Mouse (Mus musculus) forebrain, embryonic 15.5 days (tissue): ENCODE results near the gene Casp8. TPM values are rescaled to one million over a fixed set of nuclear protein-coding genes. Genes with fewer than 3 reads are reported as not detected.
"Not testable (repeated sequence)": the region's sequence is repeated elsewhere in the genome, so short reads cannot be mapped to it uniquely, and the experiment has no call there.

Source experiments
- ATAC-seq: fragments of 200-750 bp; cut with Nextera tagmentation; replicated peaks from 2 replicates; pipeline ENCODE4 v1.8.0; 2017; ENCODE audit warnings: mild to moderate bottlenecking, moderate TSS enrichment, moderate library complexity
- H3K27ac ChIP-seq: fragments of 300-500 bp; sonication (generic); replicated peaks from 2 replicates; pipeline ENCODE4 v1.5.1; 2015; ENCODE audit warnings: mild to moderate bottlenecking, inconsistent platforms
- H3K27me3 ChIP-seq: fragments of 300-500 bp; sonication (generic); 2 replicates; pipeline ENCODE4 v1.6.1; 2015; ENCODE audit warnings: inconsistent platforms
- H3K36me3 ChIP-seq: fragments of 300-500 bp; sonication (generic); 2 replicates; pipeline ENCODE4 v1.6.1; 2015; ENCODE audit warnings: mild to moderate bottlenecking, inconsistent platforms
- H3K4me1 ChIP-seq: fragments of 300-500 bp; sonication (generic); 2 replicates; pipeline ENCODE4 v1.6.1; 2015; ENCODE audit warnings: inconsistent platforms
- H3K4me2 ChIP-seq: fragments of 300-500 bp; sonication (generic); replicated peaks from 2 replicates; pipeline ENCODE4 v1.6.1; 2015; ENCODE audit warnings: mild to moderate bottlenecking, inconsistent platforms
- H3K4me3 ChIP-seq: fragments of 300-500 bp; sonication (generic); 2 replicates; pipeline ENCODE4 v1.5.1; 2015; ENCODE audit warnings: mild to moderate bottlenecking, inconsistent platforms
- H3K9ac ChIP-seq: fragments of 300-500 bp; sonication (generic); replicated peaks from 2 replicates; pipeline ENCODE4 v1.6.1; 2015; ENCODE audit warnings: mild to moderate bottlenecking, inconsistent platforms
- H3K9me3 ChIP-seq: fragments of 300-500 bp; sonication (generic); 2 replicates; pipeline ENCODE4 v1.6.1; 2016; ENCODE audit warnings: inconsistent platforms
- WGBS: fragments of 180-500 bp; shearing (Covaris S2); methylation state at CpG from one replicate; pipeline ENCODE4 v1.1.7; 2015; ENCODE audit warnings: mixed read lengths; 5-methylcytosine and 5-hydroxymethylcytosine counted together
- polyA plus RNA-seq: library from polyadenylated mRNA; unstranded; fragments of >200 nt; fragmentation: Nextera tagmentation; extraction: Ambion mirVana; gene quantifications from 2 replicates; pipeline ENCODE4 v1.2.1, GENCODE M21; 2015

The Casp8 gene
- 4.6 and 5.6 TPM in 2 replicates for polyA plus RNA-seq

DNA sequence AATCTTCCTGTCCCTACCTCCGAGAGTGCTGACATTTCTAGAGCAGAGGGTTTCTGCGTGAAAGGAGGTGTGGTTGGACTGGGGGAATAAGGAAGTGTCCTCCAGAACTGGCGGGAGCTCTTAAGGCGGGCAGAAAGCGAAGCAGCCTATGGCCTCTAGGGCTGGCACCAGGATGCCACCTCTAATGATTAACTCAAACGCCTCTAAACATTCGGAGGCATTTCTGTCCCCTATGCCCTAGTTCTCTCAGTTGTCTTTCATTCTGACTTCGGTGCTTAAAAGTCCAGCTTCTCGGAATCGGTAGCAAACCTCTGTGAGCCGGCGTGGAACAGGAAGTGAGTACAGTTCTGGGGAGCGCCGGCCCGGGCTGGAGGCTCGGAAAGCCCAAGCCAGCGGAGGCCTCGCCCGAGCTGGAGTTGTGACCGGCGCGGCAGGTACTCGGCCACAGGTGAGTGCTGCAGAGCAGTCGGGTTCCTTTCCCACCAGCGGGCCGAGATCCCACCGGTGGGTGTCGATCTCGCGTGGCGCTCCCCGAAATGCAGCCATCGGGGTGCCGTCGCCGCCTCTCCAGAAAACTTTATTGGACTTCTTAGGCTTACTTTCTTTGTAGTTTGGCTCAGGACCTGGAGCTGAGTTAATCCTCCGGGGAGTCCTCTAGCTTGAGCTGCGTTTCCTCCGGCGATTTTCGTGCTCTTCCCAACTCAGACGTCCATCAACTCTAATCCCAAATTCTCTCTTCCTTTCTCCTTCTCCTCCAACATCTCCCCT, at the start of gene Casp8:
Casp8 (plus strand) TSS at position 84 of the 768 bp plus-strand sequence.
- Histone ChIP-seq H3K27me3 (no peaks in the 10 kb centered on the region), H3K9me3 (no peaks in the 10 kb centered on the region), H3K4me2 (peak within 1 kb of the TSS; percentile 73), H3K4me3 (peak within 1 kb of the TSS; percentile 44), H3K27ac (no peak within 1 kb of the TSS), H3K36me3 (no peaks in the 10 kb centered on the region), H3K9ac (peak within 1 kb of the TSS; percentile 32), H3K4me1 (peaks cover 8% of the 10 kb centered on the region)
- WGBS: under 1% methylated on average over 42 of the region's 42 CpGs
- ATAC-seq: no peak

DNA sequence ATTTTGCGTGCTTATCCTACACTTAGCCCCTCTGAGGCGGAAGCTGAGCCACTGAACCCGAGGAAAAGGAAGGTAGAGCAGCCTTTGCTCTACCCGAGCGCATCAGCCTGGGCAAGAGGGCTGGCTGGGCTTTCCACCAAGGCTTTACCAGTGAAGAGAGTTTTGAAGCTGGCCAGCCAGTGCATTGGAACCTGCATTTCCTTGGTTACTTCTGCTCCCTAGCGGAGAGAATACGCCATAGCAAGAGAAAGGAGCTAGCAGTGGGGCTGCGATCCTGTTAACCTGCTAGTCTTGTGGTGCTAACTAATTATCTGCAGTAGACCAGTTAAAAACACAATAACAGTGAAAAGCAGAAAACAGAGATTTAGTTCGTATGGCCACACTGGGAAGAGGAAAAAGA, 48.3 kb upstream of the Casp8 start:
- Histone ChIP-seq H3K9me3 (no peaks in the 10 kb centered on the region), H3K9ac (no peak overlapping the region), H3K27me3 (no peaks in the 10 kb centered on the region), H3K36me3 (peaks cover 8% of the 10 kb centered on the region; the same call in 1 of the 2 replicates), H3K4me3 (no peak overlapping the region), H3K4me1 (no peaks in the 10 kb centered on the region), H3K27ac (no peak overlapping the region), H3K4me2 (no peak overlapping the region)
- ATAC-seq: no peak
- WGBS: 70% methylated on average over 9 of the region's 9 CpGs

DNA sequence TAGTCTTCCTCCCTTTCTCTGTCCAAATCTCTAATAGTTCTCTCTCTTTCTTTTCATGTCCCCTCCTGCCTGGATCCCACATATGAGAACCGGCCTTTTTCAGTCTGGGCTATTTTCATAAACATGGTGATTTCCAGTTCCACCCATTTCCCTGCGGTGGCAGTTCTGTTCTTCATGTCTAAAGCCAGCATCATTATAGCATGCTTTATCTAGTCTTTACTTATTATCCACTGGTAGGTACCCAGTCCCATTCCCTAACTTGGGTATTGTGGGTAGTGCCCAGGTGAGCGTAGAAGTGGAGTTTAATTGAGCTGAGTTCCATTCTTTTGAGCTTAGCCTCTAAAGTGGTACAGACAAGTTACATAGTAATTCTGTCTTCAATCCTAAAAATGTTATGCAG, 35.7 kb upstream of the Casp8 start:
- Histone ChIP-seq H3K9ac (no peak overlapping the region), H3K27me3 (no peaks in the 10 kb centered on the region), H3K4me3 (no peak overlapping the region), H3K27ac (no peak overlapping the region), H3K4me1 (no peaks in the 10 kb centered on the region), H3K36me3 (0 out of 2 replicates have a peak, but pooled peaks cover 3% of the 10 kb centered on the region), H3K4me2 (no peak overlapping the region), H3K9me3 (no peaks in the 10 kb centered on the region)
- WGBS: 96% methylated on average over 3 of the region's 3 CpGs
- no peak for ATAC-seq

DNA sequence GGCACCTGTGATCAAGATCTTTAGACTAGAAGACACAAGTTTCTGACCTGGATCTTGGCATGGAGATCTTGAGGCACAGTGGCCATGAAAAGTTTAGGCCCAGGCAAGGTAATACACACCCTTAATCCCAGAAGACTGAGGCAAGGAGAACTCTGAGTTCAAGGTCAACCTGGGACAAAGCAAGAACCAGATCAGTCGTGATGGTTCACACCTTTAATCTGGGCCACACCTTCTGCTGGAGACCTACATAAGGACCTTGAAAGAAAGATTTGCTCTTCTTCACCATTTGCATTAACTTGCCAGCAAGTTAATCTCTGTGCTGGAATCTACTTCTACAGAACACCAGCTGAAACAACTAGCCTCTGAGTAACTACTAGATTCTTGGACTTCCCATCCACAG, 34.6 kb upstream of the Casp8 start:
- no peak for ATAC-seq
- 88% methylated on average over 1 of the region's 1 CpGs for WGBS
- no peak overlapping the region for H3K4me3 ChIP-seq
- H3K27ac ChIP-seq: no peak overlapping the region
- no peaks in the 10 kb centered on the region for H3K36me3 ChIP-seq
- H3K4me2 ChIP-seq: no peak overlapping the region
- no peaks in the 10 kb centered on the region for H3K9me3 ChIP-seq
- no peaks in the 10 kb centered on the region for H3K4me1 ChIP-seq
- H3K27me3 ChIP-seq: no peaks in the 10 kb centered on the region
- H3K9ac ChIP-seq: no peak overlapping the region

DNA sequence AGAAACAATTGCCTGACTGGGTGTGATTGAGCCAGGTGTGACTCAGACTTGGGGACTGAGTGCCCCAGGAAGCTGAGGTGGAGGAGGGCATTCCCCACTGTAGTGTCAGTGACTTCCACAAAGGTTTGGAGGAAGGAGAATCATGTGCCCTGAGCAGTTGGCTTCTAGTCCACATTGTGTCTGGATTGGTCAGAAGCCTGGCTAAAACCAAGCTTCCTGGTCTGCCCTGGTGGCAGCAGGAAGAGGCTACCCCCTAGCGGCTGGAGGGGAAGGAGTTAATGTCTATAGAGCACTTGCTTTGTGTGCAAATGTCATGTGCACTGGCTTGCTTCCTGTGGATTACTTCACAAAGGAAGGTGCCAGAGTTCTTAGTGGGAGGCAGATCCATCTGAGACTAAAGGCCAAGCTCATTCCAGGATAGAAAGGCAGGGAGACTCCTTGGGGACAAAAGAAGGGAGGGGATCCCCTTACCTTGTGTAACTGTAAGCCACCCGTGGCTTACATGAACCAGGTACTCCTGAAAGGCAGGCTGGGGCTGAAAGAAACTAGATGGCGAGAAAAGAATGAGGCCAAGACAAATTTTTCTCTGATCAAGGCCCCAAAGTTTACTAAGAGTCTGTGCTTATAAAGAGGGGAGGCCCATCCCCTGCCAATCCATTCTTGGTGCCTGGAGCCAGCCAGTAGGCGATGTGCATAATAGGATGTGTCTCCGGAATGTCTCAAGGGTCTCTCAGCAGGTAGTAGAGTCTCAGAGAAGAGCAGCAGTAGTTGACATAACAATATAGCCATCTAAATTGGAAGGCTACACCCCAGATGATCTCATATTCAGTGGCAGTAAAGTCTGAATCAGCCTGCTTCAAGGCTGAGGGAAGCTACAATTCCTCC, 33.5 kb upstream of the Casp8 start:
- not testable (repeated sequence) for H3K4me1 ChIP-seq, H3K27me3 ChIP-seq, H3K27ac ChIP-seq, ATAC-seq, H3K9ac ChIP-seq, H3K9me3 ChIP-seq, H3K4me2 ChIP-seq, H3K36me3 ChIP-seq, H3K4me3 ChIP-seq
- WGBS: 55% methylated on average over 5 of the region's 5 CpGs

DNA sequence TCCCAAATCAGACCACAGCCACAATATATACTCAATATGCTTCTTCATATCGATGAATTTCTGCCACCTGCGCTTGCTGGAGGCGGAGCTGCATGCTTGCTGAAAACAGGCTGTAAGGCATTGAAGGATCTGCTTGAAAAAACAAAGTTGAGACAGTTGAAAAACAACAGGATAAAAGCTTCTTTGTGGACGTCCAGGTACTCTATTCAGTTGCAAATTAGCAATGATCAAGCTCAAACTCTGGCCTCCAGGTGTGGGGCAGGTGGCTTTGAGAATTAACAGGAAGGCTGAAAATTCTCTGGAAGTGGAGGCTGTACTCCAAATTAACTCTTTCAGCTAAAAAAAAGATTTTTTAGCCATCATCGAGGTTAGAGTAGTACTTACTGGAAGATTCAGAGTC, 32.6 kb upstream of the Casp8 start:
- H3K9me3 ChIP-seq: no peaks in the 10 kb centered on the region
- H3K27me3 ChIP-seq: no peaks in the 10 kb centered on the region
- H3K27ac ChIP-seq: no peak overlapping the region
- H3K9ac ChIP-seq: no peak overlapping the region
- no peaks in the 10 kb centered on the region for H3K4me1 ChIP-seq
- no peak overlapping the region for H3K4me3 ChIP-seq
- WGBS: 71% methylated on average over 5 of the region's 5 CpGs
- no peak for ATAC-seq
- H3K36me3 ChIP-seq: no peaks in the 10 kb centered on the region
- H3K4me2 ChIP-seq: no peak overlapping the region

DNA sequence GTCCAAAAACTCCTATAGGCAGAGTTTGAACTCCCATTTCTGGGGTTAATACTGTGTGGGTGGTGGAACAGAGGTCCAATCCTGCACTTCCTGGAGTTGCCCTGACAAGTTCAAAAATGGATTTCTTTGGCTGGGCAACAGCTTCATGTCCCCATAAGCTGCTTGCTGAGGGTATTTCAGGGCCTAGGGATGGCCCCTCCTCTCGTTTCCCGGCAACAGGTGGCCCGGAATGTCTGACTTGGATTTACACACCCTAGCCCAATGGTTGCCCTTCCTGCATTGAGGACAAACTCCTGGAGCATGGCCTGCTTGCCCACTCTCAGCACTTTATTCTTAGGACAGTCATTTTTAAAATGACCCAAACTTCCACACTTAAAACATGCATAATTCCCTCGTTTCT, 28.7 kb upstream of the Casp8 start:
- not testable (repeated sequence) for H3K4me2 ChIP-seq, H3K36me3 ChIP-seq, H3K4me1 ChIP-seq, H3K27me3 ChIP-seq, H3K27ac ChIP-seq, H3K9ac ChIP-seq, H3K4me3 ChIP-seq, ATAC-seq, H3K9me3 ChIP-seq
- WGBS: 84% methylated on average over 4 of the region's 4 CpGs

DNA sequence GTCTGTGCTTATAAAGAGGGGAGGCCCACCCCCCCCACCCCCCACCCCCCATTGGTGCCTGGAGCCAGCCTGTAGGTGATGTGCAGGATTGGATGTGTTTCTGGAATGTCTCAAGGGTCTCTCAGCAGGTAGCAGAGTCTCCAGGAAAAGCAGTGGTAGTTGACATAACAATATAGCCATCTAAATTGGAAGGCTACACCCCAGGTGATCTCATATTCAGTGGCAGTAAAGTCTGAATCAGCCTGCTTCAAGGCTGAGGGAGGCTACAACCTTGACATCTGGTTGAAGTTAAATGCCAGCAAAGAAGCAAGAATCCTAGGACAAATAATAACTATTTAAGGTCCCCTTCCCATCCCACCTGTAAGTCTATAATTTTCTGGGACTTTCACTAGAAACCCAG, 26.0 kb upstream of the Casp8 start:
- Histone ChIP-seq H3K9me3 (no peaks in the 10 kb centered on the region), H3K27me3 (no peaks in the 10 kb centered on the region), H3K4me1 (no peaks in the 10 kb centered on the region), H3K4me2 (no peak overlapping the region), H3K36me3 (no peaks in the 10 kb centered on the region), H3K9ac (no peak overlapping the region), H3K4me3 (no peak overlapping the region), H3K27ac (no peak overlapping the region)
- no peak for ATAC-seq

DNA sequence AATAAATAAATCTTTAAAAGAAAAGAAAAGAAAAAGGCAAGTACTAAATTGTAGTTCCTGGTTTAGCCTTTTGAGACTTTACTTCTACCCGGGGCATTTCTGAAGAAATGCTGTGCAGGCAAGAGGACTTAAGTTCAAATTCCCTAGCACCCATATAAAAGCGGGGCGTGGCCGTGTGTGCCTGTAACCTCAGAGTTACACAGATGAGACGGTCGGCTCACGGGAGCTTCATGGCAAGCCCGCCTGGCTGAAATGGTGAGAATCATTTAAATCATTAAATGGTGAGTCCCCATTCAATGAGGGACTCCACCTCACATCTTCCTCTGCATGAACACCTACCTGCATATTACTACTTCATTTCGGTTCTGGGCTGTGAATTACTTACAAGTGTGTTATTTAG, 25.5 kb upstream of the Casp8 start:
- WGBS: 60% methylated on average over 9 of the region's 9 CpGs
- H3K4me1 ChIP-seq: no peaks in the 10 kb centered on the region
- H3K27ac ChIP-seq: no peak overlapping the region
- no peak for ATAC-seq
- H3K36me3 ChIP-seq: no peaks in the 10 kb centered on the region
- H3K4me2 ChIP-seq: no peak overlapping the region
- no peaks in the 10 kb centered on the region for H3K27me3 ChIP-seq
- H3K4me3 ChIP-seq: no peak overlapping the region
- no peak overlapping the region for H3K9ac ChIP-seq
- H3K9me3 ChIP-seq: no peaks in the 10 kb centered on the region

DNA sequence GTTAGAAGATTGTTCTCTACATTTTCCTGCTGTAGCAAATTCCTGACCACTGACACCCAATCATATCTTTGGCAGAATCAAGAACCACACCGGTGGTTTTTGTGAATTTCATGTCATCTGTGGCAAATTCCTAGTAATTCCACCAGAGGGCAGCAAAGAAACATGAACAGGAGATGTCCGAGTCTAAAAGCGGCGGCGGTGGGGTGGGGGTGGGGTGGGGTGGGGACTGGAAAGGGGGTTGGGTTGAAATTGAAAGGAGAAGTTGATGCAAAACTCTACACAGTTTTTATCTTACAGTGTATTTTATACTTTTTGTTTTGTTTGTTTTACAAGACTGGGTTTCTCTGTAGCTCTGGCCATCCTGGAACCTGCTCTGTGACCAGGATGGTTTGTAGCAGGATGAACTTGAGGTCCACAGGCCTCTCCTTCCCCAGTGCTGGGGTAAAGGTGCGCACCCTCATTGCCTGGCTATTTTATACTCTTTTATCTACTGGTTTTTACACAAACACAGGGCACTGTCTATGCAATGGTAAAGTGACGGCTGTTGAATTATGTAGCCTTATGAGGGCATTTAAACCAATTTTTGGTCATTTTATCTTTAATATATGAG, 25.0 kb upstream of the Casp8 start:
- WGBS: 27% methylated on average over 7 of the region's 7 CpGs
- 0 out of 2 replicates have a peak, but pooled peaks have one; percentile 38 for ATAC-seq
- H3K4me2 ChIP-seq: no peak overlapping the region
- no peak overlapping the region for H3K9ac ChIP-seq
- H3K36me3 ChIP-seq: no peaks in the 10 kb centered on the region
- H3K4me3 ChIP-seq: no peak overlapping the region
- H3K4me1 ChIP-seq: no peaks in the 10 kb centered on the region
- no peaks in the 10 kb centered on the region for H3K27me3 ChIP-seq
- no peaks in the 10 kb centered on the region for H3K9me3 ChIP-seq
- no peak overlapping the region for H3K27ac ChIP-seq

DNA sequence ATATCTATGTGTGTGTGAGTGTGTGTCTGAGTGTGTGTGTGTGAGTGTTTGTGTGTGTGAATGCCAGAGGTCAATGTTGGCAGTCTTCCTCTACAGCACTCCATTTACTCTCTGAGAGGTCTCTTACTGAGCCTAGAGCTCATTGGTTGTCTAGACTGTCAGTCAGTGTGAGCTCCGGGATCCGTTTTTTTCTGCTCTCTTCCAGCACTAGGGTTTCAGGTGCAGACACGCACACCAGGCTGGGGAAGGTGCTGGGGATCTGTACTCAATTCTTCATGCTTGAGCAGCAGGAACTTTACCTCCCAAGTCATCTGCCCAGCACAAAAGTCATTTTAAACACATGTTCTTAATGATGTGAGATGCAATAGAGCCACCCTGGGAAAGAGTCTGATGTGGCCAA, 23.1 kb upstream of the Casp8 start:
- Histone ChIP-seq H3K4me1 (no peaks in the 10 kb centered on the region), H3K9me3 (no peaks in the 10 kb centered on the region), H3K36me3 (no peaks in the 10 kb centered on the region), H3K27ac (no peak overlapping the region), H3K9ac (no peak overlapping the region), H3K4me3 (no peak overlapping the region), H3K4me2 (no peak overlapping the region), H3K27me3 (no peaks in the 10 kb centered on the region)
- no peak for ATAC-seq
- 73% methylated on average over 3 of the region's 3 CpGs for WGBS

DNA sequence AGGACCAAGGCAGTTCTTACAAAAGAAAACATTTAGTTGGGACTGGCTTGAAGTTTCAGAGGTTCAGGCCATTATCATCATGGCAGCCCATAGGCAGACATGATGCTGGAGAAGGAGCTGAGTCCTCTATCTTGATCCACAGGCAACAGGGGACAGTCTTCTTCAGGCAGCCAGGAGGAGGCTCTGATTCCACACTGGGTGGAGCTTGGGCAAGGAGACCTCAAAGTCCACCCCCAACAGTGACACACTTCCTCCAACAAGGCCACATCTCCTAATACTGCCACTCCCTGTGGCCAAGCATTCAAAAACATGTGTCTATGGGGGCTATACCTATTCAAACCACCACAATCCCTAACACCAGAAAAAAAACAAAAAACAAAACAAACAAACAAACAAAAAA, 21.9 kb upstream of the Casp8 start:
- no peak overlapping the region for H3K4me2 ChIP-seq
- no peaks in the 10 kb centered on the region for H3K9me3 ChIP-seq
- no peak overlapping the region for H3K27ac ChIP-seq
- no peak overlapping the region for H3K4me3 ChIP-seq
- H3K36me3 ChIP-seq: no peaks in the 10 kb centered on the region
- no peak for ATAC-seq
- no peaks in the 10 kb centered on the region for H3K27me3 ChIP-seq
- H3K9ac ChIP-seq: no peak overlapping the region
- no peaks in the 10 kb centered on the region for H3K4me1 ChIP-seq
